8 mouse cellular contexts compared by ENCODE assay signal in genomic region chr7:45277136-45277760, GRCm38 (mm10). TPM values are rescaled to one million over a fixed set of nuclear protein-coding genes. Genes with fewer than 3 reads are reported as not detected.
DNase-seq lines count a peak whose midpoint lies in the region; ATAC-seq and TF ChIP-seq lines count a peak whose summit lies in the region.

Gene Slc6a21, plus strand, starts transcription at chr7:45277513.

- 7% methylated on average over 44 of the region's 44 CpGs for WGBS in embryonic facial prominence, embryonic 11.5 days
- 8% methylated on average over 44 of the region's 44 CpGs for WGBS in heart, adult 2 months
- 7% methylated on average over 44 of the region's 44 CpGs for WGBS in kidney, adult 2 months
- WGBS in limb, embryonic 15.5 days = 7% methylated on average over 44 of the region's 44 CpGs
- WGBS in midbrain, postnatal 0 days = 8% methylated on average over 44 of the region's 44 CpGs

- peak within 1 kb of the TSS; percentile 32 for H3K4me3 ChIP-seq in embryonic facial prominence, embryonic 11.5 days (ENCODE audit: low read depth, low read length)
- peak within 1 kb of the TSS; percentile 42 for H3K4me3 ChIP-seq in heart, adult 2 months
- H3K4me3 ChIP-seq in kidney, adult 2 months (ENCODE audit: insufficient read depth, low read depth, low read length) = peak within 1 kb of the TSS; percentile 50
- peak within 1 kb of the TSS; percentile 33 for H3K4me3 ChIP-seq in limb, embryonic 15.5 days
- peak within 1 kb of the TSS; percentile 25 for H3K4me3 ChIP-seq in midbrain, postnatal 0 days (ENCODE audit: low read depth, low read length)

- 0 out of 2 replicates have a peak, but pooled peaks cover 4% of the 10 kb centered on the region for H3K27me3 ChIP-seq in embryonic facial prominence, embryonic 11.5 days (ENCODE audit: control insufficient read depth, insufficient read depth, low read length)
- H3K27me3 ChIP-seq in heart, adult 2 months (ENCODE audit: control insufficient read depth, insufficient read depth, low read length) = peaks cover 1% of the 10 kb centered on the region; the same call in 1 of the 2 replicates
- no peaks in the 10 kb centered on the region for H3K27me3 ChIP-seq in kidney, adult 2 months (replicated peaks; ENCODE audit: control insufficient read depth, insufficient read depth, low read length)
- H3K27me3 ChIP-seq in limb, embryonic 15.5 days = peaks cover 13% of the 10 kb centered on the region; the same call in 1 of the 2 replicates
- 0 out of 2 replicates have a peak, but pooled peaks cover 7% of the 10 kb centered on the region for H3K27me3 ChIP-seq in midbrain, postnatal 0 days (ENCODE audit: insufficient read depth, low read length)

- no peaks in the 10 kb centered on the region for H3K4me1 ChIP-seq in embryonic facial prominence, embryonic 11.5 days (ENCODE audit: control insufficient read depth, insufficient read depth, low read length)
- peaks cover 2% of the 10 kb centered on the region; the same call in 1 of the 2 replicates for H3K4me1 ChIP-seq in heart, adult 2 months (ENCODE audit: control insufficient read depth, insufficient read depth, low read length)
- no peaks in the 10 kb centered on the region for H3K4me1 ChIP-seq in kidney, adult 2 months (ENCODE audit: control insufficient read depth, insufficient read depth, low read length)
- H3K4me1 ChIP-seq in limb, embryonic 15.5 days = no peaks in the 10 kb centered on the region; the same call in 1 of the 2 replicates
- no peaks in the 10 kb centered on the region for H3K4me1 ChIP-seq in midbrain, postnatal 0 days (ENCODE audit: insufficient read depth, low read length)

- DNase-seq in 3134 (ENCODE audit: extremely low read depth, insufficient read length, low spot score) = peak; percentile 83
- DNase-seq in adrenal gland, adult 8-10 months = peak; percentile 69
- peak; percentile 50 for DNase-seq in embryonic facial prominence, embryonic 11.5 days (ENCODE audit: low spot score)
- peak; percentile 82 to 86 for DNase-seq in heart, adult 2 months
- DNase-seq in kidney, adult 2 months = peak; percentile 83
- no peak for DNase-seq in midbrain, postnatal 0 days (ENCODE audit: low spot score)
- peak; percentile 62 to 81 for DNase-seq in spleen, postnatal 14 days (ENCODE audit: low spot score in 2 of 2)

- no peak for TF ChIP-seq POLR2A in heart, adult 2 months (IDR thresholded peaks at IDR 0.05; ENCODE audit: insufficient read depth, low read depth, low read length)
- no peak for TF ChIP-seq POLR2A in kidney, adult 2 months (IDR thresholded peaks at IDR 0.05; ENCODE audit: low read depth, low read length)

- H3K4me2 ChIP-seq in embryonic facial prominence, embryonic 11.5 days (ENCODE audit: low read depth, low read length) = peak within 1 kb of the TSS; percentile 63
- peak within 1 kb of the TSS; percentile 51 for H3K4me2 ChIP-seq in limb, embryonic 15.5 days
- H3K4me2 ChIP-seq in midbrain, postnatal 0 days (ENCODE audit: low read depth, low read length, poor library complexity, severe bottlenecking) = peak within 1 kb of the TSS; percentile 44

- no peak for TF ChIP-seq EP300 in heart, adult 2 months (IDR thresholded peaks at IDR 0.05; ENCODE audit: insufficient read depth, low read depth, low read length)

- no peaks in the 10 kb centered on the region for H3K9me3 ChIP-seq in embryonic facial prominence, embryonic 11.5 days (replicated peaks; ENCODE audit: control insufficient read depth, low read length)
- no peaks in the 10 kb centered on the region for H3K9me3 ChIP-seq in limb, embryonic 15.5 days
- H3K9me3 ChIP-seq in midbrain, postnatal 0 days (ENCODE audit: low read length) = no peaks in the 10 kb centered on the region

- peak; percentile 99; the same call in 1 of the 2 replicates for TF ChIP-seq CTCF in heart, adult 2 months (IDR thresholded peaks at IDR 0.05)
- peak; percentile 75 for TF ChIP-seq CTCF in kidney, adult 2 months (conservative IDR thresholded peaks at IDR 0.05; ENCODE audit: insufficient read depth, insufficient read length, low read depth, low read length)
- TF ChIP-seq CTCF in midbrain, postnatal 0 days (IDR thresholded peaks at IDR 0.05) = peak; percentile 64

- H3K9ac ChIP-seq in embryonic facial prominence, embryonic 11.5 days (replicated peaks; ENCODE audit: low read length) = peak within 1 kb of the TSS; percentile 42; the same call in 1 of the 2 replicates
- H3K9ac ChIP-seq in heart, adult 2 months (ENCODE audit: low read depth, low read length) = peak within 1 kb of the TSS; percentile 59
- H3K9ac ChIP-seq in limb, embryonic 15.5 days = no peak within 1 kb of the TSS
- H3K9ac ChIP-seq in midbrain, postnatal 0 days (replicated peaks; ENCODE audit: low read length, poor library complexity, severe bottlenecking) = 0 out of 2 replicates have a peak within 1 kb of the TSS, but pooled peaks have one; percentile 8

- H3K79me2 ChIP-seq in heart, adult 2 months (replicated peaks; ENCODE audit: control insufficient read depth, insufficient read depth, low read length) = no peaks in the 10 kb centered on the region

- intact Hi-C loops in heart, adult 2 months (cut with DNase I) = loop anchor here (2.0 kb wide), 1 partner anchor 22 kb away; no protein-coding TSS in a partner anchor

- H3K36me3 ChIP-seq in embryonic facial prominence, embryonic 11.5 days (replicated peaks; ENCODE audit: control insufficient read depth, insufficient read depth, low read depth, low read length) = no peaks in the 10 kb centered on the region
- no peaks in the 10 kb centered on the region for H3K36me3 ChIP-seq in heart, adult 2 months (ENCODE audit: control insufficient read depth, insufficient read depth, low read length)
- H3K36me3 ChIP-seq in kidney, adult 2 months (ENCODE audit: control insufficient read depth, insufficient read depth, low read length) = no peaks in the 10 kb centered on the region
- no peaks in the 10 kb centered on the region for H3K36me3 ChIP-seq in limb, embryonic 15.5 days
- no peaks in the 10 kb centered on the region for H3K36me3 ChIP-seq in midbrain, postnatal 0 days (ENCODE audit: insufficient read depth, low read length)

- H3K27ac ChIP-seq in embryonic facial prominence, embryonic 11.5 days (replicated peaks; ENCODE audit: low read depth, low read length) = no peak within 1 kb of the TSS
- H3K27ac ChIP-seq in heart, adult 2 months = no peak within 1 kb of the TSS
- H3K27ac ChIP-seq in kidney, adult 2 months (ENCODE audit: insufficient read depth, low read depth, low read length) = no peak within 1 kb of the TSS
- no peak within 1 kb of the TSS for H3K27ac ChIP-seq in limb, embryonic 15.5 days
- no peak within 1 kb of the TSS for H3K27ac ChIP-seq in midbrain, postnatal 0 days (ENCODE audit: low read depth, low read length)

- ATAC-seq in embryonic facial prominence, embryonic 11.5 days (replicated peaks; ENCODE audit: insufficient number of reproducible peaks, low FRiP score, low TSS enrichment, low read depth) = no peak
- ATAC-seq in limb, embryonic 15.5 days (ENCODE audit: insufficient number of reproducible peaks, low FRiP score, low TSS enrichment, low read depth) = no peak
- ATAC-seq in midbrain, postnatal 0 days (ENCODE audit: low FRiP score) = no peak

RNA-seq across cellular contexts. Expression of gene Slc6a21, which starts in this region (rescaled TPM):
- under 1 TPM in 1 of 4 experiments, not detected in 3; 0.26 TPM for total RNA-seq in adrenal gland, adult 8-10 months (2022)
- not detected in 2 replicates for polyA plus RNA-seq in embryonic facial prominence, embryonic 11.5 days (2014; fragmentation: Nextera tagmentation; extraction: Ambion mirVana)
- total RNA-seq in heart, adult 2 months (2021) = not detected
- polyA plus RNA-seq in heart, adult 2 months (2012; rRNA removed) = 0.38 and 0.55 TPM in 2 replicates
- 0.14 and 0.19 TPM in 2 replicates for polyA plus RNA-seq in kidney, adult 2 months (2012; rRNA removed)
- not detected in 2 replicates for polyA plus RNA-seq in limb, embryonic 15.5 days (2015; fragmentation: Nextera tagmentation; extraction: Ambion mirVana)
- not detected in 2 replicates for total RNA-seq in midbrain, postnatal 0 days (2014; rRNA removed)
- not detected in 2 replicates for polyA plus RNA-seq in midbrain, postnatal 0 days (2015; fragmentation: Nextera tagmentation; extraction: Ambion mirVana)

Comparison
In these comparisons a context has a peak if more than half of its experiments do, and no peak if none do; other contexts are left out.
1. Peak in DNase-seq in adrenal gland, adult 8-10 months; RNA of the gene not detected or under 1 TPM.
2. Peak in DNase-seq, H3K4me3 ChIP-seq, H3K9ac ChIP-seq and H3K4me2 ChIP-seq in embryonic facial prominence, embryonic 11.5 days; RNA of the gene not detected or under 1 TPM.
3. Peak in DNase-seq, H3K4me3 ChIP-seq and H3K9ac ChIP-seq in heart, adult 2 months; RNA of the gene not detected or under 1 TPM.
4. Peak in DNase-seq and H3K4me3 ChIP-seq in kidney, adult 2 months; RNA of the gene not detected or under 1 TPM.